Mouse (Mus musculus) right cerebral cortex, postnatal 36 days (tissue): ENCODE data around the gene Kdm4b.
A peak's percentile ranks its signal among the peaks of the same experiment; 100 is the strongest.

Experiments used
- DNase-seq, 2 experiments: peaks; one replicate each; pipeline ENCODE4 v3.0.0; 2022; ENCODE audit warnings: low spot score in 2 of 2, mixed read lengths in 1 of 2

The Kdm4b gene

GRCm38 (mm10) chr17:56298238-56298637, 27.6 kb upstream of the Kdm4b start:
- no peak for DNase-seq

DNA sequence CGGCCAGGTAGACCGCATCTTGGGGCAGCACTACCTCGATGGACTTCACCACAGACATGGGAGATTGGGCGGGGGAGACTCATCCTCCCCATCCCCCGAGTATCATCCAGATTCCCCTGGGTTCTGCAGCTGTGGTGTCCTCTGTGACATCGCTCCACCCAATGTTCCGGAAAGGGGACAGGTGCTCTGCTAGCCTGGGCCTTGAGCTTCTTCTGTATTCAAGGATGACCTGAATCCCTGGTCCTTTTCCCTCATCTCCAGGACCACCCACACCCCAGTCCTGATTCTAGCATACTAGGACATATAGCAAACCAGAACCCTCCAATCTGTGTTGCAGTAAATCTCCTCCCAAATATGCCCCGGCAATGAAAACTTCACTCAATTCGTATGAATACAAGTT, 25.7 kb upstream of the Kdm4b start, which contains the start of gene Arrdc5:
Gene Arrdc5 (minus strand): TSS at position 101 of the 400 bp plus-strand sequence.
- no peak for DNase-seq

DNA sequence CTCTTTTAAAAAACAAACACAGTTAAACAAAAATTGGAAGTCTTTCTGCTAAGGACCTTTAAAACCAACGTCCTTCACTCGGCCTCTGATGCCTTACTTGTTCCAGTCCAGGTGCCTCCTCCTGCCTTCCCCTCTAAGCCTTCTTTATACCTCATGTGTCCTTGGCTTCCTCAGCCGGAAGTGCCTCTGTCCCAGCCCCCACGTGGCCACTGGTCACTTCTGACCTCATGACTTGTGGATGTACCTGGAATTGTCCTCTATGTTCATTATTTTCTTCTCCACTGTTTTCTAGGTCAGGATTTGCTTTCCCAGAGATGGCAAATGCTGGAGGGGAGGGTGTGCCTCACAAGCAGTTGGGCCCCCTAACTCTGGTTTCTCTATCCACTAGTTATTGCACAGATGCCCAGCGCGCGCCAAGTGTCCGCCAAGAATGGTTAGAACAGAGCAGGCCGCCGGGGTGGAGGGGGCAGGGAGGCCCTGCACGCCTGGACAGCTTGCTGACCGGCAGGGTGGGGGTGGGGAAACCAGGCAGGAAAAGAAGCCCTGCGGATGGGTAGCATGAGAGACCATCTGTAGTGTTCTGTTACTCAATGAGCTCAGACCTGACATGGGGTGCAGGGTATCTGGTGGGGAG, 23.4 kb upstream of the Kdm4b start:
- DNase-seq: no peak

GRCm38 (mm10) chr17:56303160-56303846, 22.6 kb upstream of the Kdm4b start, which contains the start of gene Uhrf1:
Uhrf1 (plus strand) TSS chr17:56303321.
- DNase-seq: no peak

- peak; percentile 86 to 87 for DNase-seq
Observed at GRCm38 (mm10) chr17:56303847-56304586, 21.8 kb upstream of the Kdm4b start.

GRCm38 (mm10) chr17:56304718-56305117, 21.1 kb upstream of the Kdm4b start:
- no peak for DNase-seq

- DNase-seq: no peak
Observed at GRCm38 (mm10) chr17:56305156-56305555, 20.7 kb upstream of the Kdm4b start.

GRCm38 (mm10) chr17:56305826-56306225, 20.0 kb upstream of the Kdm4b start:
- no peak for DNase-seq

DNA sequence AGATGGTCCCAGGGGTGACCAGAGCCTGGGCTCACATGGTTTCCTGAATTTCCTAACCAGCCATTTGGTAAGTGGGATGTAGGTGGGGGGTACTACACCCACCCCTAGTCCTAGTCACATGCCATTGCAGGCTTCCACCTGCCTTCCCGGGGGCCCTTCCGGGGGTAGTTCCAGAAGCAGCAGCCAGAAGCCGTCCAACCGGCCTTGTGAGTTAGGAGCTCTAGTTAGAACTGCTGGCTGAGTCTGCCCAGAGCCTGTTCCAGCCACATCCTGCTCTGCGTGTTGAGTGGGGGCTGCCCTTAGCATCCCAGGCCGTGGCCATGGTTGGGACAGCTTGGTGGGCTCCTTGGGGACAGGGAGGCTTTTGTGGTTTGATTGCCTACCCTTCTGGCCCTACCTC, 17.8 kb upstream of the Kdm4b start:
- DNase-seq: no peak

DNA sequence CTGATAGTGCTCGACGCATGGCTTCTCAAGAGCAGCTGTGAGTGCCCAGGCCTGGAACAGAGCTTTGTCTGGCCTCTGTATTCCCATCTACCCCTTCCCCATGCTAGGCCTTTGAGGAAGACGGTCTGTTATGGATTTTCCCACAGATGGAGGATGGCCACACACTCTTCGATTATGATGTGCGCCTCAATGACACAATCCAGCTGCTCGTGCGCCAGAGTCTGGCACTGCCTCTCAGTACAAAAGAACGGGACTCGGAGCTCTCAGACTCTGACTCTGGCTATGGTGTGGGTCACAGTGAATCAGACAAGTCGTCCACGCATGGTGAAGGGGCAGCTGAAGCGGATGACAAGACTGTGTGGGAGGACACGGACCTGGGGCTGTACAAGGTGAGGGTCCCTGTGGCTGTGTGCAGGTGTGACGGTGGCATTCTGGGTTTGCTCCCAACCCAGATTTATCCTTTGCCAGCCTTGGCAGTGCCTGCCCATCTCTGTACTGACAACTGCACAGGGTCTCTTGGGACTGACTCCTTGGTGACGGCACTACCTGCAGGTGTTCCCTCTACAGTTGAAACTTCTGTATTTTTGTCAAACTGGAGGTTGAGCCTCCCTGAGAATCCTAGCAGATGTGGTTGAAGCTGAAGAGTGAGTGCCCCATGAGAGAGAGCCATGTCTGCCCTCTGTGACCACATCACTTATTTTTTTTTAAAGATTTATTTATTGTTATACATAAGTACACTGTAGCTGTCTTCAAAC, 16.5 kb upstream of the Kdm4b start:
- no peak for DNase-seq

- DNase-seq: no peak
Observed at GRCm38 (mm10) chr17:56324419-56324818, 1.4 kb upstream of the Kdm4b start.

- DNase-seq: no peak
Observed at GRCm38 (mm10) chr17:56326153-56327147, 588 bp downstream of the Kdm4b start.

DNA sequence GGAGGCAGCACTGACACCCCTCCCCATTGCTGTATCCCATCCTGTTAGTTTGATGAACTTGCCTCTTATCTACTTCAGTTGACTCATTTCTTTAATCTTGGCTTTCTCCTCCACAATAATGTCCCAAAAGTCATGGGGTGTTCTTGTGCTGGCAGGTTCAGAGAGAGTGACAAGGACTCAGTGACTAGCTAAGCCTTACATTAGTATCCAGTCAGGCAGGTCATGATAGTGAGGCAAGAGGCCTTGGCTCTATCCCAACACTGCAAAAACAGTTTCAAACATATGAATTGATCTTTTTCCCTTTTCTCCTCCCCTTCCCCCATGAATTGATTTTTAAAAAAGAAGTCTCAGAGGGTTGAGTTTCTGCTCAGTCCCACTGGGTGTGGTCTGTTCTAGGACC, 3.4 kb downstream of the Kdm4b start:
- DNase-seq: no peak

DNA sequence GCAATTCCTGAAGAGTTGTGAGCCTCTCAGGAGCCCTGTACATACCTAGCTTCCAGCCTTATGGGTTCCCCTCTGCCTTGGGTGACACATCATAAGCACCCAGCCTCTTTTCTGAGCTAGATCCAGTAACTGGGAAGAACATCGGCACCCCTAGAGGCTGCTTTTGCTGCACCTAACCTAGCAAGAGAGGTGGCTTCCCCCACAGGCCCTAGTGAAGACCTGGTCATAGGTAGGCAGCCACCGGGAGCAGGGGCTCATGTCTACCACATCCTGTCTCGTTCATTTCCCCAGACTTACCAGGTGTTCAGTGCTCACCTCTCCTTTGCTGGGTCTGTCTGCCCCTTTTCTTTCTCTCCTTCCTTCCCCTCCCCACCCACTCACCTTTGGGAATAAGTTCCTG, 4.5 kb downstream of the Kdm4b start:
- no peak for DNase-seq

GRCm38 (mm10) chr17:56331256-56331655, 5.4 kb downstream of the Kdm4b start:
- DNase-seq: no peak

GRCm38 (mm10) chr17:56332987-56333386, 7.1 kb downstream of the Kdm4b start:
- DNase-seq: no peak

GRCm38 (mm10) chr17:56337190-56337589, 11.3 kb downstream of the Kdm4b start:
- no peak for DNase-seq

DNA sequence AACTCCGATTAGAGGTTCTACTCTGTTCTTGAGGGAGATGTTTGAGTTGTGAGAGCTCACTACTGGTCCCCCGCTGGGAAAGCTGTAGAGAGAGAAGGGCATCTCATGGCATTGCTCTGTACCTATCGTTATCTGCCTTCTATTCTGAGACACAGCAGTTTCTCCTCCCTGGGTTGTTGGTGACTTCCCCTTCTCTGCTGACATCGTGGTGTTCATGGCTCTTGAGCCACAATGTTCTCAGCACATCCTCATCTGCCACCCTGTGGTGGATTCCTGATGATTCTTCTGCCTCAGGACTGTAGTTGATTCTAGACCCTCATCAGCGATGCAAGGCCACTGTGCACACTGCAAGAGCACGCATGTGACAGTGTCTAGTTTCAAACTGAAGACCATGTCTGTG, 11.9 kb downstream of the Kdm4b start:
- no peak for DNase-seq

- no peak for DNase-seq
Observed at GRCm38 (mm10) chr17:56338909-56339308, 13.0 kb downstream of the Kdm4b start.

DNA sequence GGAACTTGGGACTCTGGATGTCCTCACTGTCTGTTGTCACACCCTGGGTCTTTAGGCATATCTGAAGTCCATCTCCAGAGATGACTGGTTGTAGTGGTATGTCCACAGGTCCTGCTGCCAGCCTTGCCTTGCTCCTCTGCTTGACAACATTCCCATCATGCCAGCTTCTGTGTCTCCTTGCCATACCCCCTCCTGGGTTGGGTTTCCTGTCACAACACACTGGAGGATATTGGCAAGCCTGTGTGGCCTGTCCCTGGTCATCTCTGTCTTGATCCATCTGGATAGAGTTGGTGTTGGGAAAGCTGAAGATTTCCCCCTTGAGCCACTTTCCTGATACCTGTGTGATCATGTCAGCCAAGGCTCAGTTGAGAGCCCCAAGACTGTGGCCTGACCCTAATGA, 14.9 kb downstream of the Kdm4b start:
- no peak for DNase-seq

DNA sequence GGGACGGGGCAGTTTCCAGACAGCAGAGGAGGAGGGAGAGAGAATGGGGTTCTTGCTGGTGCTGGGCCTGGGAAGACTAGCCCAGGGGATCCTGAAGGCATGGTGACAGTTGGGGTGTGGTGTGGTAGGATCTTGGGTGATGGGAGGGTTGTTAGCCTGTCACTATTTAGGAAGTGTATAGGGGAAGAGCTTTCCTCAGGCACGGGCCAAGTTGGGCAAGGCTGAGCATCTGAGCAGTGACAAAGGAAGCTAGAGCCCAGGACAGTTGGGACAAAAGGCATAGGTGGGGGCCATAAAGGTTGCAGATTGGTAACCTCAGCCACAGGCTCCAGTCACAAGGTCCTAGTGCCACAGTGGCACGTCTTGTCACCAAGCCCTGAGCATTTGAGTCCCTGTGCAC, 17.6 kb downstream of the Kdm4b start:
- no peak for DNase-seq
